Mouse (Mus musculus) gastrocnemius, postnatal 14 days (tissue): ENCODE results near the gene Dse. TPM values are rescaled to one million over a fixed set of nuclear protein-coding genes. Genes with fewer than 3 reads are reported as not detected.

ENCODE experiments used
- DNase-seq: peaks from one replicate; pipeline ENCODE4 v3.0.0; 2021; ENCODE audit warnings: mixed read lengths
- intact Hi-C: fragments of 180-260 bp; cut with DNase I; formaldehyde crosslinking; loops from one replicate; pipeline ENCODE4 v1.15.1; 2025; ENCODE audit warnings: low total_unique reads
- total RNA-seq, 2 experiments: library from RNA; stranded (reverse); gene quantifications; 2 replicates each; pipeline ENCODE4 v1.2.3; 2021

Dse gene
- total RNA-seq, 2 experiments from 2014 or later = 6.9 to 10.7 TPM

DNA sequence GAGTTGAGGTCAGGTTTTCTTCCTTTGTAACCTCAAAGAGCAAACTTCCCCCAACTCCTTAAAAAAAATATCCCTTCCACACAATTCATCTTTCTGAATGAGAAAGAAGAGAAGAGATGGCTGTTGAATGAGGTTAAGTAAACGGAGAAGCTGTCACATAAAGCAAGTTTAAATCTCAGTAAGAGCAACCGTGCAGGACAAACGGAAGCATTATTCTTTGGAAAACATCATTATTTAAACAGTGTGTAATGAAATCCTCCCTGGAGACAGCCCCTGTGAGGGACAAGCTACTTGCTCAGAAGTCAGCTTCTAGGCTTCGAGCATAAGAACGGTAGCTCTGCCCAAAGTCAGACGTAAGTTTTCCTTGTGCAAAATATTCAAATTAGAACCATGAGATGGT, 57.1 kb downstream of the Dse start:
- intact Hi-C loops = no loop called here
- no peak for DNase-seq

DNA sequence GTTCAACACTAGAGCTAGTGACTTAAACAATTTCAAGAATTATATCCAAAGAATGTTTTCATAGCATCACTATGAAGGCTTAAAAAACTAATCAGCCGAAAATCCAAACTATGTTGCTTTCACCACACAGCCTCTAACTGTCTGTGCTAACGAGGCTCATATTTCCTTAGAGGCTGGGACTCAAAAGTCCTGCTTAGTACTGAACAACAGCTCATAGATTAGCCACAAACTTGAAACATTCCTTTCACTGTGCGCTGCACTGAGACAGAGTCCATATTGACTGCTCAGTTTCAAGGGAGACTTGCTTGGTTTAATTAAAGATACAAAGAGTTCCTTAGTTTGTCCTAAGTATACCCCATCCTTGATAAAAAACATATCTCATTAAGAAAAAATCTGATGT, 57.7 kb downstream of the Dse start:
- no peak for DNase-seq
- intact Hi-C loops = no loop called here

DNA sequence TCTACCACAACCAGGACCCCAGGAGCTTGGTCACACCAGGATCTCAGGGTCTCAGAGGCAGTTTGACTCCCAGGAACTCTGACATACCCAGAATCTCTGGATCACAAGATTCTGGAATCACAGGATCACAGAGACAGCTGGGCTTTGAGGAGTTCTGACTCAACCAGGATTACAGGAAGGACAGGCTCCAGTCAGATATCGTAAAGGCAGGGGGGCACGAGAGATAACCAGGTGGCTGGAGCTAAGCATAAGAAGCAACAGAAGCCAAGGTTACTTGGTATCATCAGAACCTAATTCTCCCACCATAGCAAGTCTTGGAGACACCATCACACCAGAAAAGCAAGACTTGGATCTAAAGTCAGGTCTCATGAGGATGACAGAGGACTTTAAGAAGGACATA, 65.8 kb downstream of the Dse start:
- intact Hi-C loops = no loop called here
- no peak for DNase-seq

DNA sequence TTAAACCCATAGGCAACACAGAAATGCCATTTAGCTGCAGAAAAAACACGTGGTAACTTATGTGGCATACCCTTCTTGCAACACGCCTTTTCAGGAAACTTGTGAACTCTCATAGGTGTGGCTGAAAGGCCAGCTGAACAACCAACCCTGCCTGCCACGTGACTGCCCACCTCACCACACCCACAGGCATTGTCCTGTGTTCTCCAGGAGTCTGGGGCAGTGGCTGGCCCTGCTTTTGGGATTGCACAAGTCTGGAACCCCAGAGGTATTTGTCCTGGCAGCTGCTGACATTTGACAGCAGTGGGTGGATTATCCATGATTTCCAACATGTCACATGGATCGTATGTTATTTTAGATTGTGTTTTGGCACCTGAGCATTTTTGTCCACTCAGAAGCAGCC, 67.7 kb downstream of the Dse start:
- no peak for DNase-seq
- intact Hi-C loops = no loop called here

DNA sequence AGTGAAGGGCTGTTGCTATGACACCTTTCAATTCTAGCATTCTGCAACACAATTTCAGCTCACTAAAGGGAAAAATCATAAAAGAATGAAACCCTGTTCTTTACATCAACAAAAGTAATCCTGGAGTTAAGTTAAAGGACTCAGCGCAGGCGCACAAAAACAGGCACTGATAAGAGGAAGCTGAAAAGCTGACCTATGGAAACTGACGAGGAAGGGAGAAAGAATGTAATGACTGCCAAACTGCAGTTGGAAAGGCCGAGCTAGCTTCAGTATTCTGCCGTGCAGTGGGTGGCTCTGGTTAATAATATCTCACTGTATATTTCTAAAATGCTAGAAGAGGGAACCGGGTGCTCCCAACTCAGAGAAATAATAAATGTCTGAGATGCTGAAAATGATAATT, 69.5 kb downstream of the Dse start:
- intact Hi-C loops = no loop called here
- DNase-seq = no peak

- DNase-seq = no peak
- intact Hi-C loops = no loop called here
Measured at GRCm38 (mm10) chr10:34136432-34136831, 71.1 kb downstream of the Dse start.

DNA sequence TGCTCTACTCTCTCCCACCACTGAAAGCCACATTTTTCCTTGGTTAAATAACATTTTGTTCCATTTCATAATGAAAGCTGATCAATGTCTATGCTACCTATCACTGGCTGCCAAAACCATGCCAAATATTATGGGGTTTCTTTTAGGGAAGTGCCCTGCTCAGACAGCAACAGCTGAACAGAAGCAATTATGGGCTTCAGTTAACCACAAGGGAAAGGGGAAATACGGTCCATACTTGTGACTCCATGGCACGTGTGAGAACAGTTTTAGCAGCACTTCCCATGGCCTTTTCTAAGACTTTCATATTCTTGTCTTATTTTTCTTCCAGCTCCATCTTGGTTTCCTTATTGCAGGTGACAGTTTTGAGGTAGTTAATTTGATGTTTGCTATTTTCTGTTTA, 76.2 kb downstream of the Dse start:
- intact Hi-C loops = no loop called here
- DNase-seq = no peak

- peak; percentile 30 for DNase-seq
- intact Hi-C loops = no loop called here
Measured at GRCm38 (mm10) chr10:34128391-34128790, 79.1 kb downstream of the Dse start.

GRCm38 (mm10) chr10:34127392-34128378, 79.8 kb downstream of the Dse start, which contains the start of gene Calhm6:
Gene Calhm6 (minus strand): TSS chr10:34127984.
- intact Hi-C loops = no loop called here
- peak; percentile 25 for DNase-seq

DNA sequence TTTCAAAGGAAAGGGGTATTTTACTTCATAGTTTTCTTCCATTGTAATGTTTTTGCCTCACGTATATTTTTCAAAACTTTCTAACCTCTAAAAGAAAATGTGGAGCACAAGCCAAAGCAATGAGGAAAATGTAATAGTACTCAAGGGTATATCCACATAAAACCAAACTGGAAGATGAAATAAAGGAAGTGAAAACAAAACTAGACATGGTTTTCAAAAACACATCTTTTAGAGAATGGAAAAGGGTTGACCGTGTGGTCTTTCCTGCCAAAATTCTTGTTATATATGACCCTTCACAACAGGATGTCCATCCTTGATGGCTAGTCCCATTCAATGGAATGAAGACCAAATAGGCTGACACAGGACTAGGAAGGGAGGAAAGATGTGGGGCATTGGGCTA, 89.1 kb downstream of the Dse start:
- no peak for DNase-seq
- intact Hi-C loops = no loop called here

- intact Hi-C loops = no loop called here
- DNase-seq = no peak
Measured at GRCm38 (mm10) chr10:34117770-34118169, 89.7 kb downstream of the Dse start.

DNA sequence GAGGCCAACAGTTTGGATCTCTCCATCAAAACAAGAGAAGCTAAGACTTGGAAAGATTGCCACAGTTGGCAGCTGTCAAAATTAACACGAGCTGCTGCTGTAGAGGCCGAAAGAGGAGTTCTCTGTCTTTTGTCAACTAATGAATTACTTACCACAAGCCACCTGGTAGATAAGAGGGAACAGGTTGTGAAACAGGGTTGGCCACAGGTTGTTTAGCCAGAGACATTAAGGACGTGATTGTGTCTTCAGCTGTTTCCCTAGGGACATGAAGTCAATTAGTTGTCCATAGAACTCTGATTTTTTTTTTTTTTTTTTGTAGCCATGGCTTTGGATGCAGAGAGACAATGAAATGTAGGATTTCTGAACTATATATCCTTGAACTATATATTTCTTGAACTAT, 90.4 kb downstream of the Dse start:
- no peak for DNase-seq
- intact Hi-C loops = no loop called here

- DNase-seq = no peak
- intact Hi-C loops = no loop called here
Measured at GRCm38 (mm10) chr10:34111964-34112738, 95.4 kb downstream of the Dse start.

DNA sequence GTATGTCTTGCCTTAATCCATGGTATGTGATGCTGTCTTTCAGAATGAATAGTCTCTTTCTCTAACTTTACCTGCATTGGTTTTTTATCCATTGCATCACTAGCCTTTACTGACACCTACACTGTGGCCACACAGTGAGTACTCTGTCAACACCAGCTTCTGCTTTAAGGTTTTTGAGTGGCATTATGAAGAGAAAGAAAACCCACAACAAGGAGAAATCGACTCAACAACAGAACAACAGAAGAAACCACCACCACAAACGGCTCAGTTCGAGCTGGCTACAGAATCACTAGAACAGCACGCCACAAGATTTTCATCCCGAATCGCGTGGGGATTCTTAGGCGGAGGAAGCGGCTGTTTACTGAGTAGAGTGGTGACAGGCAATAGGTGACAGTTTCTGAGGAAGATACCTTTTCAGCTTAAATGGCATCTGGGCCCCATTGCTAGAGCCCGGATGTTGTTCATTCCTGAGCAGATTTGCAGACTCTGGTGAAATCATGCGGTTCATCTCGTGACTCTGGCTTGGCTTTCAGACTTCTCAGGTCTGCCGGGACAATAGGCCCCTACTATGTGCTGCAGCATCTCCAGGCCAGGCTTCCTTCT, 96.6 kb downstream of the Dse start:
- intact Hi-C loops = no loop called here

More for the DNA sequence above, 96.6 kb downstream of the Dse start:
- DNase-seq = no peak

Other genes starting within 250 kb of the Dse start
- gene Rwdd1, start 188.1 kb downstream of the Dse start, total RNA-seq = 100 to 1,000 TPM in 1 of 2 experiments, 10 to 100 TPM in 1; 98.6 to 107 TPM
- gene Trappc3l, start 170.1 kb downstream of the Dse start, total RNA-seq = not detected
- gene Calhm4, start 163.4 kb downstream of the Dse start, total RNA-seq = not detected
- gene Calhm5, start 111.2 kb downstream of the Dse start, total RNA-seq = under 1 TPM; 0.64 to 0.92 TPM
- gene Calhm6, start 79.7 kb downstream of the Dse start, total RNA-seq = under 1 TPM in 1 of 2 experiments, not detected in 1; 0.29 TPM
- gene Tspyl1, start 74.5 kb upstream of the Dse start, total RNA-seq = 10 to 100 TPM; 45.4 to 46.9 TPM
- gene Tspyl4, start 89.7 kb upstream of the Dse start, total RNA-seq = 1 to 10 TPM; 1.8 TPM
- gene Col10a1, start 182.3 kb upstream of the Dse start, total RNA-seq = not detected
- gene Nt5dc1, start 210.8 kb upstream of the Dse start, total RNA-seq = 1 to 10 TPM; 4.7 to 4.9 TPM